Mouse (Mus musculus): ENCODE data around the gene Ptms.

- TF ChIP-seq CTCF (IDR thresholded peaks at IDR 0.05; ENCODE audit: borderline replicate concordance, control insufficient read depth, extremely low read depth, insufficient read depth, low read length, poor library complexity) (no peak), POLR2A (IDR thresholded peaks at IDR 0.05; ENCODE audit: control insufficient read depth, extremely low read depth, insufficient read depth, low read length, poor library complexity) (no peak)
Observed at GRCm38 (mm10) chr6:124910032-124910431, 9.9 kb downstream of the Ptms start.

Measured in thymus, adult 2 months (tissue).